Mouse (Mus musculus): Measurements from ENCODE around the gene Sh3pxd2a.

GRCm38 (mm10) chr19:47459214-47459613 is 5.0 kb downstream of the Sh3pxd2a start:
- TF ChIP-seq POLR2A (IDR thresholded peaks at IDR 0.05; ENCODE audit: extremely low read depth, insufficient read depth, low read length) = no peak
- TF ChIP-seq CTCF (IDR thresholded peaks at IDR 0.05; ENCODE audit: extremely low read depth, insufficient read depth, low read length) = no peak

Measured in cortical plate, adult 2 months (tissue).